8 mouse cellular contexts compared by ENCODE assay signal in genomic region chr1:135510346-135510977, GRCm38 (mm10).
DNase-seq lines count a peak whose midpoint lies in the region; ATAC-seq lines count a peak whose summit lies in the region.

No protein-coding gene starts in this region.

- H3K4me2 ChIP-seq in embryonic facial prominence, embryonic 11.5 days (ENCODE audit: low read depth, low read length): peak overlapping the region; percentile 81

- no peaks in the 10 kb centered on the region for H3K9me3 ChIP-seq in embryonic facial prominence, embryonic 11.5 days (replicated peaks; ENCODE audit: control insufficient read depth, low read length)

- H3K36me3 ChIP-seq in embryonic facial prominence, embryonic 11.5 days (replicated peaks; ENCODE audit: control insufficient read depth, insufficient read depth, low read depth, low read length): no peaks in the 10 kb centered on the region

- 2% methylated on average over 30 of the region's 30 CpGs for WGBS in embryonic facial prominence, embryonic 11.5 days

- peak overlapping the region; percentile 45 for H3K4me3 ChIP-seq in embryonic facial prominence, embryonic 11.5 days (ENCODE audit: low read depth, low read length)

- no peaks in the 10 kb centered on the region for H3K27me3 ChIP-seq in embryonic facial prominence, embryonic 11.5 days (ENCODE audit: control insufficient read depth, insufficient read depth, low read length)

- H3K27ac ChIP-seq in embryonic facial prominence, embryonic 11.5 days (replicated peaks; ENCODE audit: low read depth, low read length): no peak overlapping the region

- intact Hi-C loops in heart, postnatal 10 days (cut with DNase I): no loop called here

- ATAC-seq in embryonic facial prominence, embryonic 11.5 days (replicated peaks; ENCODE audit: insufficient number of reproducible peaks, low FRiP score, low TSS enrichment, low read depth): peak; percentile 36; the same call in 1 of the 2 replicates
- peak; percentile 44 for ATAC-seq in megakaryocyte, adult 5-6 weeks (ENCODE audit: poor library complexity, severe bottlenecking)

- H3K4me1 ChIP-seq in embryonic facial prominence, embryonic 11.5 days (ENCODE audit: control insufficient read depth, insufficient read depth, low read length): peaks cover 14% of the 10 kb centered on the region

- H3K9ac ChIP-seq in embryonic facial prominence, embryonic 11.5 days (replicated peaks; ENCODE audit: low read length): peak overlapping the region; percentile 70

- peak; percentile 16 for DNase-seq in CD4-positive helper T cell, adult 2 months (ENCODE audit: low read depth, low spot score)
- peak; percentile 39 for DNase-seq in WW6 (ENCODE audit: low read depth, low spot score)
- DNase-seq in embryonic facial prominence, embryonic 11.5 days (ENCODE audit: low spot score): peak; percentile 85
- DNase-seq in heart, postnatal 10 days: peak; percentile 74 to 76
- peak; percentile 72 to 73 for DNase-seq in kidney, postnatal 36 days
- peak; percentile 51 for DNase-seq in right cerebral cortex, postnatal 25 days
- DNase-seq in layer of hippocampus, adult 9-11 months: no peak
